Mouse (Mus musculus): ENCODE results near the gene Krtcap2.

DNA sequence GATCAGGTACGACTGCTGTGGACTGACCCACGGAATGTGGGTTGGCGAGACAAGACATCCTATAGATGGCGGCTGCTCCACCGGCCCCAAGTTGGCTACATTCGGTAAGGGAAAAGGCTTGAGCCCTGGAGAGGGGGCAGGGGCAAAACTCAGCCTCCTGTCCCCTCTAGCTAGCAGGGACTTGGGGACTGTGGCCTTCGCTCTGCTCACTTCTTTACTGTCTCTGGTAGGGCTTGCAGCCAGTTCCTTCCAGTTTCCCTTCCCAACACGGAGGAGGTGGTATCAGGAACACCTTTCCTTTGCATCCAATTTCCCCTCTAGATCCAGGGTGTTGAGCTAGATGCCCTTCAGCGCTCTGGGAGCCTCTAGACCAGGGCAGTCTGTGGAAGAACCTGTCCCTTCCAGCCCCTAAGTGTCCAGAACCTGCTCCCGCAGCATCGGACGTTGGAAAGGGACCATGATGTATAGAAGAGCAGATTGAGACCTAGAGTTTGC is 20.4 kb upstream of the Krtcap2 start:
- TF ChIP-seq TAL1 (IDR thresholded peaks at IDR 0.05; ENCODE audit: low read length) (no peak), GATA1 (IDR thresholded peaks at IDR 0.05; ENCODE audit: low read length) (no peak)

Data from erythroblast, embryonic 14.5 days (primary cell).